Mouse (Mus musculus): ENCODE measurements around the gene Scrt2. TPM values are rescaled to one million over a fixed set of nuclear protein-coding genes. Genes with fewer than 3 reads are reported as not detected.

The Scrt2 gene
- total and polyA plus RNA-seq, 3 experiments: 0.05 TPM; not detected in 2

DNA sequence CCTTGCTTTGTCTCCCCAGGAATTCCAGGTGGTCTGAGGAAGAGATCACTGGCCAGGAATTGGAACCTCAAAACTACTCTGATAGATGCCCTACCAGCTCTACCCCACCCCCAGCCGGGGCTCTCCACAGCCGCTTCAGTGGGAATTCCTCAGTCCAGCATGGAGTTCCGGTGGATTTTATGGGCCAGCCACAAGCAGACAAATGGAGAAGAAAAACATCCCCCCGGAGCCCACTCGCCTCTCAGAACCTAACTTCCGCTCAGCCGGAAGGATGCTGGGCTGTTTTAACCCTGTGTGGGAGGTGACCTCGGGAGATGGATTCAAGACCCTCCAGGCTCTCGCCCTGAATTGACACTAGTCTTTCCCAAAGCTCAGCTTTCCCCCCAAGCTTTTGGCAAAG is 50.7 kb downstream of the Scrt2 start:
- Histone ChIP-seq H3K27me3 (ENCODE audit: insufficient read depth, low read length) (peaks cover 28% of the 10 kb centered on the region), H3K4me3 (ENCODE audit: low read depth, low read length) (no peak overlapping the region), H3K36me3 (replicated peaks) (no peaks in the 10 kb centered on the region), H3K9me3 (replicated peaks) (no peaks in the 10 kb centered on the region), H3K4me1 (ENCODE audit: insufficient read depth, low read depth, low read length) (no peaks in the 10 kb centered on the region)
- DNase-seq (ENCODE audit: low spot score) (no peak), ATAC-seq (ENCODE audit: extremely low read depth, insufficient number of reproducible peaks, low FRiP score, poor library complexity, severe bottlenecking) (no peak)
- TF ChIP-seq GATA2 (IDR thresholded peaks at IDR 0.05; ENCODE audit: borderline replicate concordance, low read depth, low read length): no peak
- TF ChIP-seq GATA1 (IDR thresholded peaks at IDR 0.05; ENCODE audit: borderline replicate concordance, low read length): no peak
- no peak for TF ChIP-seq CTCF (IDR thresholded peaks at IDR 0.05; ENCODE audit: low read depth, low read length)
- no peak for TF ChIP-seq TAL1 (conservative IDR thresholded peaks at IDR 0.05; ENCODE audit: low read depth, low read length)
- no peak for TF ChIP-seq POLR2AphosphoS5 (IDR thresholded peaks at IDR 0.05; ENCODE audit: insufficient replicate concordance, low read depth, low read length)

DNA sequence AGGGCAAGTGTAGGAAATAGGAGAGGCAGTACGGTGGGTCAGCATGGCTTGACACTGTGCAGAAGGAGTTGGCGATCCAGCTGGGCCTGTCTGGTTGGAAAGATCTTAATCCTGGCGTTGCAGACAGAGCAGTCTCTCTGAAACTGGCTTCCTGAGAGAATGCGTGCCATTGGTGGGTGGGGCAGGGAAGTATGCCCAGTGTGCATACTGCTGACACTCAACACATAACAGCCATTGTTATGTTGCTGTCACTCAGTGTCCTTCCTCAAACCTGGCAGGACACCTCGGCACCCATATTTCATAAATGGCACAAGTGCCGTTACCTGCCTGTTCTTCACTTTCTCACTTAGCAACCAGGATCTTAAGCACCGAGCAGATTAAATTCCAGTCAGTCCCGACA is 51.4 kb downstream of the Scrt2 start:
- peaks cover 28% of the 10 kb centered on the region for H3K27me3 ChIP-seq (ENCODE audit: insufficient read depth, low read length)
- TF ChIP-seq GATA2 (IDR thresholded peaks at IDR 0.05; ENCODE audit: borderline replicate concordance, low read depth, low read length) (no peak), CTCF (IDR thresholded peaks at IDR 0.05; ENCODE audit: low read depth, low read length) (no peak), TAL1 (conservative IDR thresholded peaks at IDR 0.05; ENCODE audit: low read depth, low read length) (no peak), GATA1 (IDR thresholded peaks at IDR 0.05; ENCODE audit: borderline replicate concordance, low read length) (no peak), POLR2AphosphoS5 (IDR thresholded peaks at IDR 0.05; ENCODE audit: insufficient replicate concordance, low read depth, low read length) (no peak)

DNA sequence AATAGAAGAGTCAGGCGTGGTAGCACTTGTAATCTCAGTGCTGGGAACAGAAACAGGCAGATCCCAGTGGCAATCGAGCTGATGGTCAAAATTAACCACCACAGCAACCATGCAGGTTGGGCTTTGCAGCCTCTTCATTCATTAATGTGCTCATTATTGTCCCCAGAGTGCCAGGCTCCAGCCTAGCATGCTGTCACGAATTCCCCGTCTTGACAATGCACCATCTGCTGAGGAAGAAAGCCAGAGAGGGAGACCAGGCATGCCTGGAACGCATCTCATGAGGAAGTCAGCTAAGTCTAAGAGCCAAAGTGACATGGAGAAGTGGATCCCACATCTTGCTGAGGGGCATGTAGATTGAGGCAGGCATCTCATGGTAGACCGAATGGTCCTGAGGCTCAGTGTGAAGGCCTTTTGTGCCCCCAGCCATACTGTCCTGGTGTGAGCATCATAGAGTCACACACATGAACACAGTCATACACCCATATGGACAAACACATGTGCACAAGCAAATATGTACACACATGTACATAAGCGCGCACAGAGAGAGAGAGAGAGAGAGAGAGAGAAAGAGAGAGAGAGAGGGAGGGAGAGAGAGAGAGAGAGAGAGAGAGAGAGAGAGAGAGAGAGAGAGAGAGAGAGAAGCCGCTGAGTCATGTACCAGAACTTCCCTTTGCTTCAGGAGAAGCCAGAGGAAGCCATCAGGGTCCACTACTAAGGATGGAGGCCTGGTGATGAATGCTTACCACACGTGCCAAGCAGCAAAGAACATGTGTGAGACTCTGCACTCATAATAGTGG is 58.1 kb downstream of the Scrt2 start:
- ATAC-seq (ENCODE audit: extremely low read depth, insufficient number of reproducible peaks, low FRiP score, poor library complexity, severe bottlenecking): no peak
- Histone ChIP-seq H3K4me3 (ENCODE audit: low read depth, low read length) (no peak overlapping the region), H3K4me1 (ENCODE audit: insufficient read depth, low read depth, low read length) (peaks cover 4% of the 10 kb centered on the region; the same call in 1 of the 2 replicates), H3K9me3 (replicated peaks) (peaks cover 5% of the 10 kb centered on the region; the same call in 1 of the 2 replicates), H3K36me3 (replicated peaks) (no peaks in the 10 kb centered on the region), H3K27me3 (ENCODE audit: insufficient read depth, low read length) (peaks cover 20% of the 10 kb centered on the region; the same call in 1 of the 2 replicates)
- TF ChIP-seq GATA2 (IDR thresholded peaks at IDR 0.05; ENCODE audit: borderline replicate concordance, low read depth, low read length) (no peak), GATA1 (IDR thresholded peaks at IDR 0.05; ENCODE audit: borderline replicate concordance, low read length) (no peak), TAL1 (conservative IDR thresholded peaks at IDR 0.05; ENCODE audit: low read depth, low read length) (no peak), CTCF (IDR thresholded peaks at IDR 0.05; ENCODE audit: low read depth, low read length) (no peak), POLR2AphosphoS5 (IDR thresholded peaks at IDR 0.05; ENCODE audit: insufficient replicate concordance, low read depth, low read length) (no peak)
- DNase-seq (ENCODE audit: low spot score): no peak

More for the DNA sequence above, 51.4 kb downstream of the Scrt2 start:
- ATAC-seq (ENCODE audit: extremely low read depth, insufficient number of reproducible peaks, low FRiP score, poor library complexity, severe bottlenecking) (no peak), DNase-seq (ENCODE audit: low spot score) (no peak)
- Histone ChIP-seq H3K4me3 (ENCODE audit: low read depth, low read length) (no peak overlapping the region), H3K9me3 (replicated peaks) (no peaks in the 10 kb centered on the region), H3K36me3 (replicated peaks) (no peaks in the 10 kb centered on the region), H3K4me1 (ENCODE audit: insufficient read depth, low read depth, low read length) (no peaks in the 10 kb centered on the region)

DNA sequence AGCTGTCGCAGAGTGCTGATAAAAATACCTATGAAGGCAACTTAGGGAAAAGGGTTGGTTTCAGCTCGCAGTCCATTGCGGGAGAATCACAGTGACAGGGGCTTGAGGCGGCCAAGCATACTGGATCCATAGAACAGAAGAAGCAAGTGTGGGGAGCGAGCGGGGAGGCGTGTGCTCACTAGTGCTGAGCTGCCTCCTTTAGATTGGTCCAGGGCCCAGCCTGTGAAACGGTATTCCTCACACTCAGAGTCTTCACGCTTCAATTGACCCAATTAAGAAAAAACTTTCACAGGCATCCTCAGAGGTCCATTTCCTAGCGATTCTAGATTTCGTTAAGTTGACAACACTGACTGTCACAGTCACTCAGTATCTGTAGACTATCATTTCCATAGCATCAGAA is 59.6 kb downstream of the Scrt2 start:
- Histone ChIP-seq H3K9me3 (replicated peaks) (peaks cover 5% of the 10 kb centered on the region; the same call in 1 of the 2 replicates), H3K4me1 (ENCODE audit: insufficient read depth, low read depth, low read length) (peaks cover 4% of the 10 kb centered on the region; the same call in 1 of the 2 replicates), H3K36me3 (replicated peaks) (no peaks in the 10 kb centered on the region), H3K27me3 (ENCODE audit: insufficient read depth, low read length) (peaks cover 21% of the 10 kb centered on the region; the same call in 1 of the 2 replicates), H3K4me3 (ENCODE audit: low read depth, low read length) (no peak overlapping the region)
- TF ChIP-seq GATA1 (IDR thresholded peaks at IDR 0.05; ENCODE audit: borderline replicate concordance, low read length): no peak
- no peak for TF ChIP-seq POLR2AphosphoS5 (IDR thresholded peaks at IDR 0.05; ENCODE audit: insufficient replicate concordance, low read depth, low read length)
- TF ChIP-seq TAL1 (conservative IDR thresholded peaks at IDR 0.05; ENCODE audit: low read depth, low read length): no peak
- no peak for TF ChIP-seq GATA2 (IDR thresholded peaks at IDR 0.05; ENCODE audit: borderline replicate concordance, low read depth, low read length)
- no peak for TF ChIP-seq CTCF (IDR thresholded peaks at IDR 0.05; ENCODE audit: low read depth, low read length)
- no peak for ATAC-seq (ENCODE audit: extremely low read depth, insufficient number of reproducible peaks, low FRiP score, poor library complexity, severe bottlenecking)
- no peak for DNase-seq (ENCODE audit: low spot score)

DNA sequence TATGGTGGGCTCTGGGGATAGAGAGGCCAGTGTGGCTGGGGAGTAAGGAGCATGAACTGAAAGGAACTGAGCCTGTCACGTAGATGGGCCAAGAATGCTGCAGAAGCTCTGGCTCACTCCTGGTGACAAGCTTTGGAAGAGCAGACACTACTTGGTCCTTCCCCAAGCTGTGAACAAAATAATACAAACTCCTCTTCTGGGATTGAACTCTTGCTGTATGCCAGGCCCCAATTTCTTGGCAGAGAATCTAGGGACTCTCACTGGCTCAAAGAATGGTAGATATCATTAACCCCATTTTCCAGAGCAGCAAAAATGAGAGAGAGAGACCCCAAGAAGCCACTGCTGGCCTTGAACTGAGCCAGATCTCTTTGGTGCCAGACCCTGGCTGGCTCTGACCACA is 60.2 kb downstream of the Scrt2 start:
- ATAC-seq (ENCODE audit: extremely low read depth, insufficient number of reproducible peaks, low FRiP score, poor library complexity, severe bottlenecking) (no peak), DNase-seq (ENCODE audit: low spot score) (no peak)
- no peaks in the 10 kb centered on the region for H3K36me3 ChIP-seq (replicated peaks)
- H3K9me3 ChIP-seq (replicated peaks): peaks cover 5% of the 10 kb centered on the region; the same call in 1 of the 2 replicates
- H3K27me3 ChIP-seq (ENCODE audit: insufficient read depth, low read length): peaks cover 17% of the 10 kb centered on the region; the same call in 1 of the 2 replicates
- TF ChIP-seq CTCF (IDR thresholded peaks at IDR 0.05; ENCODE audit: low read depth, low read length) (no peak), POLR2AphosphoS5 (IDR thresholded peaks at IDR 0.05; ENCODE audit: insufficient replicate concordance, low read depth, low read length) (no peak), TAL1 (conservative IDR thresholded peaks at IDR 0.05; ENCODE audit: low read depth, low read length) (no peak), GATA2 (IDR thresholded peaks at IDR 0.05; ENCODE audit: borderline replicate concordance, low read depth, low read length) (no peak), GATA1 (IDR thresholded peaks at IDR 0.05; ENCODE audit: borderline replicate concordance, low read length) (no peak)
- no peak overlapping the region for H3K4me3 ChIP-seq (ENCODE audit: low read depth, low read length)
- H3K4me1 ChIP-seq (ENCODE audit: insufficient read depth, low read depth, low read length): peaks cover 4% of the 10 kb centered on the region; the same call in 1 of the 2 replicates

DNA sequence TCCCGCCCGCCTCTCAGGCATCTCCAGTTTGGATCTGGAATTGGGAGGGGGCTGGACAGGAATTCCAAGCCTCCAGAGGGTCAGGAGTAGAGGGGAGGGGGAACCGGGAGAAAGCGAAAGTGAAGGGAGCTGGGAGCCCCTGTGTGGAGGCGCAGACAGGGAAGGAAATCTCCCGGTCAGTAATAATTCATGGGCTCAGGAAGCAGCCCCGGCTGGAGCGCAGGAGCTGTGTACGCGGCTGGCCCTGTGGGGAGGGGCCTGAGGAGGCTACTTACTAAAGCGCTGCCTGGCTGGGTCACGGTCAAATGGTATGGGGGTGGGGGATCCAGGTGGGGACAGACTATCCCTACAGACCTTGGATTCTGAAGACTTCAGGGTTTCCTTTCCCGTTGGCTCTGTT is 60.7 kb downstream of the Scrt2 start:
- no peaks in the 10 kb centered on the region for H3K36me3 ChIP-seq (replicated peaks)
- peaks cover 4% of the 10 kb centered on the region; the same call in 1 of the 2 replicates for H3K4me1 ChIP-seq (ENCODE audit: insufficient read depth, low read depth, low read length)
- peaks cover 5% of the 10 kb centered on the region; the same call in 1 of the 2 replicates for H3K9me3 ChIP-seq (replicated peaks)
- no peak overlapping the region; the same call in 1 of the 2 replicates for H3K4me3 ChIP-seq (ENCODE audit: low read depth, low read length)
- H3K27me3 ChIP-seq (ENCODE audit: insufficient read depth, low read length): peaks cover 17% of the 10 kb centered on the region; the same call in 1 of the 2 replicates
- ATAC-seq (ENCODE audit: extremely low read depth, insufficient number of reproducible peaks, low FRiP score, poor library complexity, severe bottlenecking): no peak
- DNase-seq (ENCODE audit: low spot score): no peak
- TF ChIP-seq TAL1 (conservative IDR thresholded peaks at IDR 0.05; ENCODE audit: low read depth, low read length): no peak
- TF ChIP-seq GATA2 (IDR thresholded peaks at IDR 0.05; ENCODE audit: borderline replicate concordance, low read depth, low read length): no peak
- no peak for TF ChIP-seq POLR2AphosphoS5 (IDR thresholded peaks at IDR 0.05; ENCODE audit: insufficient replicate concordance, low read depth, low read length)
- no peak for TF ChIP-seq GATA1 (IDR thresholded peaks at IDR 0.05; ENCODE audit: borderline replicate concordance, low read length)
- TF ChIP-seq CTCF (IDR thresholded peaks at IDR 0.05; ENCODE audit: low read depth, low read length): no peak
